Mouse (Mus musculus) cerebellum, adult 2 months (tissue): ENCODE data around the gene Hnrnpll. TPM values are rescaled to one million over a fixed set of nuclear protein-coding genes. Genes with fewer than 3 reads are reported as not detected.
"Not testable (repeated sequence)": the region's sequence is repeated elsewhere in the genome, so short reads cannot be mapped to it uniquely, and the experiment has no call there.

Source experiments
- DNase-seq, 2 experiments: peaks; one replicate each; pipeline ENCODE4 v3.0.0; 2021
- H3K27ac ChIP-seq: fragments of 200-500 bp; 2 replicates; pipeline ENCODE4 v1.5.1; 2012; ENCODE audit warnings: low read length, control low read depth, inconsistent platforms; ENCODE audit not compliant: insufficient read depth
- H3K27me3 ChIP-seq: fragments of 200-500 bp; 2 replicates; pipeline ENCODE4 v1.6.1; 2012; ENCODE audit warnings: inconsistent platforms, mild to moderate bottlenecking, low read length, moderate library complexity; ENCODE audit not compliant: control insufficient read depth, insufficient read depth
- H3K4me1 ChIP-seq: fragments of 200-500 bp; 2 replicates; pipeline ENCODE4 v1.6.1; 2011; ENCODE audit warnings: low read length; ENCODE audit not compliant: control insufficient read depth, insufficient read depth
- H3K4me3 ChIP-seq: fragments of 200-500 bp; replicated peaks from 2 replicates; pipeline ENCODE3; 2011; ENCODE audit warnings: mild to moderate bottlenecking, low read depth, low read length, control low read depth; ENCODE audit not compliant: insufficient read depth
- CTCF ChIP-seq: fragments of 200-500 bp; IDR thresholded peaks from 2 replicates; pipeline ENCODE4 v1.5.1; 2011; ENCODE audit warnings: low read depth, mild to moderate bottlenecking, control low read depth, low read length, moderate library complexity, borderline replicate concordance; ENCODE audit not compliant: insufficient read depth
- POLR2A ChIP-seq: fragments of 200-500 bp; IDR thresholded peaks from 2 replicates; pipeline ENCODE4 v1.6.1; 2011; ENCODE audit warnings: low read length, control low read depth, borderline replicate concordance; ENCODE audit not compliant: insufficient read depth
- WGBS: fragments of 180-500 bp; shearing (Covaris S2); methylation state at CpG from one replicate; pipeline ENCODE4 v1.1.7; 2018; 5-methylcytosine and 5-hydroxymethylcytosine counted together
- polyA plus RNA-seq: library from polyadenylated mRNA; depleted of rRNA; stranded (reverse); fragments of >200 nt; gene quantifications from 2 replicates; pipeline ENCODE4 v1.2.3, GENCODE M21; 2012

Hnrnpll gene
- polyA plus RNA-seq, 1 experiment = 49.2 TPM

DNA sequence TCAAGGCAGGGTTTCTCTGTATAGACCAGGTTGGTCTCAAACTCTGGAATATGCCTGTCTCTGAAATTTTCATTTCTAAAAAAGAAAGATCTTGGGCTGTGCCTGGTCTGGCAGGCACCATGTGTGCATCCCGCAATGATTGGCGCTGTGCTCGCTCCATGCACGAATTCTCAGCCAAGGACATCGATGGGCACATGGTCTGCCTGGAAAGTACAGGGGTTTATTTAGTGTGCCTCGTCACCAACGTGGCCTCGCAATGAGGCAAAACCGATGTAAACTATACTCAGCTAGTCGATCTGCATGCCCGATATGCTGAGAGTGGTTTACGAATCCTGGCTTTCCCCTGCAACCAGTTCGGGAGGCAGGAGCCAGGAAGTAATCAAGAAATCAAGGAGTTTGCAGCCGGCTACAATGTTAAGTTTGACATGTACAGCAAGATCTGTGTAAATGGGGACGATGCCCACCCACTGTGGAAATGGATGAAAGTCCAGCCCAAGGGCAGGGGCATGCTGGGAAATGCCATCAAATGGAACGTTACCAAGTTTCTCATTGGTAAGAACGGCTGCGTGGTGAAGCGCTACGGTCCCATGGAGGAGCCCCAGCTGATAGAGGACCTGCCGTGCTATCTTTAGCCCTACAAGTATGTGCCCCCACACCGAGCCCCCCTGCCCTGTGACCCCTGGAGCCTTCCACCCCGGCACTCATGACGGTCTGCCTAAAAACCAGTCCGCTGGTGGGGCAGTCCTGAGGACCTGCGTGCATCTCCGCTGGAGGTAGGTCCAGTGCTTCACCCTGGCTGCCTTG is 8.0 kb downstream of the Hnrnpll start:
- no peak for TF ChIP-seq POLR2A
- no peak for TF ChIP-seq CTCF
- 22% methylated on average over 27 of the region's 27 CpGs for whole genome bisulfite sequencing
- peaks cover 13% of the 10 kb centered on the region; the same call in 1 of the 2 replicates for H3K4me1 ChIP-seq
- no peaks in the 10 kb centered on the region; the same call in 1 of the 2 replicates for H3K27me3 ChIP-seq
- DNase-seq = peak; percentile 51 to 55
- no peak overlapping the region for H3K4me3 ChIP-seq
- no peak overlapping the region for H3K27ac ChIP-seq

DNA sequence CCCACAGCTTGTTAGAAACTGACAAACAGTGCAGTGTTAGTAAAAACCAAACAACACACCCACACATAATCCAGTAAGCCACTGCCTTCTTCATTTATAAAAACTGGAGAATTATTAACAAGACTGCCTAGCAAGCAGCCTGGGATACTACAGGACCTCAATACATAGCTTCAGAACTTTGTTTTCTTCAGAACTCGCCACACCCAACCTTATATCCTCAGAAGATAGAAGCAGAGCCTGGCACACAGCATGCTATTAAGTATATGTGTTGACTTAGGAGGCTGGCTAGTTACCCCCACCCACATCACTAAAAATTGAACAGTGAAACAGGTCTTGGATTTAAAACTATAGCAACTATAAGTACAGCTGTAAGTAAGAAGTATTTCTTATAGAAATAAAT is 10.5 kb downstream of the Hnrnpll start:
- no peak for TF ChIP-seq CTCF
- no peak for TF ChIP-seq POLR2A

DNA sequence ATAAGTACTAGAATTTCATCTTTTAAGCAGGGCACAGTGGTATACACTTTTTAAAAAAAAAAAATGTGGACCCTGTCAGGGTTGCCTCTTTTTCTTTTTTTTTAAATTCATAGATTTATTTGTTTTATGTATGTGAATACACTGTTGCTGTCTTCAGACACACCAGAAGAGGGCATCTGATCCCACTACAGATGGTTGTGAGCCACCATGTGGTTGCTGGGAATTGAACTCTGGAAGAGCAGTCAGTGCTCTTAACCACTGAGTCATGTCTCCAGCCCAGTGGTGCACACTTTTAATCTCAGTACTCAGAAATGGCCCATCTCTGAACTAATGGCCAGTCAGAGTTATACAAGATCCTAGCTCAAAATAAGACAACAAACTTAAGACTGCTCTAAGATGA is 12.8 kb downstream of the Hnrnpll start:
- not testable (repeated sequence) for H3K4me3 ChIP-seq, H3K27me3 ChIP-seq, H3K4me1 ChIP-seq, DNase-seq, H3K27ac ChIP-seq

More for the DNA sequence above, 10.5 kb downstream of the Hnrnpll start:
- peaks cover 9% of the 10 kb centered on the region; the same call in 1 of the 2 replicates for H3K4me1 ChIP-seq
- H3K27me3 ChIP-seq = no peaks in the 10 kb centered on the region; the same call in 1 of the 2 replicates
- no peak overlapping the region for H3K27ac ChIP-seq
- H3K4me3 ChIP-seq = no peak overlapping the region
- no peak for DNase-seq
- 85% methylated on average over 1 of the region's 1 CpGs for WGBS

DNA sequence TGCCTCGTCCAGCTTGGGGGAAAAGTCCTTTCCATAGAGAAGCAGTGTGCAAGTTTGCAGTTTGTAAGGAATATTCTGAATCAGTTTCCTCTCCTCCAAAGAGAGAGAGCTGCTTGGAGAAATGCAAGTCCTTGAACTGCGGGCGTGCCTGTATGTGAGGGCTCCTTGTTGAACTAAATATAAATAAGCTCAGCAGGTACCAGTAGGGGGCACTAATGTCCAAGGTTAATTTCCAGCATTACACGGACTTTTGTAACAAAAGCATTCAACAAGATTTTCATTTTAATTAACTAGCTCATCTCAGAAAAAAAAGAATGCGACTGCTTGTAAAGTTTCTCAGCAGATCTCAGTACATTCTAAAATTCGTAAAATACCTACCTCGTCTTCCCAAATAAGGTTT is 13.9 kb downstream of the Hnrnpll start:
- Histone ChIP-seq H3K27ac (no peak overlapping the region), H3K4me1 (no peaks in the 10 kb centered on the region), H3K4me3 (no peak overlapping the region), H3K27me3 (no peaks in the 10 kb centered on the region; the same call in 1 of the 2 replicates)
- DNase-seq = peak; percentile 37 to 64
- 47% methylated on average over 7 of the region's 7 CpGs for WGBS
- TF ChIP-seq CTCF (peak; percentile 54), POLR2A (no peak)

DNA sequence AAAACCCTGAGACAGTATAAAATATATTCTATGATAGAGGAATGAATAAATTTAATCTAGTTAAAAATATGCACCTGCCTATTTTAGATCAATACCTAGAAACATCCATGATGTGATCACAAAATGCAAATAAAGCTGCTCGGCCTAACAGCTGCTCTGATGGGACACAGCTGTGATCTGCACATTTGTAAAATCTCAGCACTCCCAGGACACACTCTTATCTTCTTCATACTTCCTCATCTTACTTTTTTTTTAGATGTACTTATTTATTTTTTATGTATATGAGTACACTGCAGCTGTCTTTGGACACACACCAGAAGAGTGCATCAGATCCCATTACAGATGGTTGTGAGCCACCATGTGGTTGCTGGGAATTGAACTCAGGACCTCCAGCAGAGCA is 20.4 kb downstream of the Hnrnpll start:
- no peak for DNase-seq
- H3K27ac ChIP-seq = no peak overlapping the region
- no peaks in the 10 kb centered on the region for H3K27me3 ChIP-seq
- 78% methylated on average over 1 of the region's 1 CpGs for WGBS
- no peak overlapping the region for H3K4me3 ChIP-seq
- TF ChIP-seq CTCF (no peak), POLR2A (no peak)
- no peaks in the 10 kb centered on the region for H3K4me1 ChIP-seq

DNA sequence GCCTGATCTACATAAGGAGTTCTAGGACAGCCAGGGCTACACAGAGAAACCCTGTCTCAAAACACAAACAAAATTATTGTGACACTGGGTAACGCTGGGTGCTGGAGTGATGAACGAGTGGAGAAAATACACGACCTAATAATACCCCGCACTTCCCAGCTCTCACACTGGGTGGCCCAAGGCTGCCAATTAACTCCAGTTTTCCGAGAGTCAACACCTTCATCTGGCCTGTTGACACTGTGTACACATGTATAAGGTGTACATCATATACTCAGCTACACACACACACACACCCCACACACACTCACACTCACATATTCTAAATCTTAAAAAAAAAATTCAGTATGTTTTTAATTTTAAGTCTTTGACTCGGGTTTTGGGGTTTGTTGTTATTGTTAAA is 33.5 kb downstream of the Hnrnpll start:
- no peaks in the 10 kb centered on the region for H3K4me1 ChIP-seq
- TF ChIP-seq CTCF = no peak
- TF ChIP-seq POLR2A = no peak
- DNase-seq = no peak
- no peaks in the 10 kb centered on the region for H3K27me3 ChIP-seq
- H3K4me3 ChIP-seq = no peak overlapping the region
- no peak overlapping the region for H3K27ac ChIP-seq
- WGBS = 71% methylated on average over 6 of the region's 6 CpGs

DNA sequence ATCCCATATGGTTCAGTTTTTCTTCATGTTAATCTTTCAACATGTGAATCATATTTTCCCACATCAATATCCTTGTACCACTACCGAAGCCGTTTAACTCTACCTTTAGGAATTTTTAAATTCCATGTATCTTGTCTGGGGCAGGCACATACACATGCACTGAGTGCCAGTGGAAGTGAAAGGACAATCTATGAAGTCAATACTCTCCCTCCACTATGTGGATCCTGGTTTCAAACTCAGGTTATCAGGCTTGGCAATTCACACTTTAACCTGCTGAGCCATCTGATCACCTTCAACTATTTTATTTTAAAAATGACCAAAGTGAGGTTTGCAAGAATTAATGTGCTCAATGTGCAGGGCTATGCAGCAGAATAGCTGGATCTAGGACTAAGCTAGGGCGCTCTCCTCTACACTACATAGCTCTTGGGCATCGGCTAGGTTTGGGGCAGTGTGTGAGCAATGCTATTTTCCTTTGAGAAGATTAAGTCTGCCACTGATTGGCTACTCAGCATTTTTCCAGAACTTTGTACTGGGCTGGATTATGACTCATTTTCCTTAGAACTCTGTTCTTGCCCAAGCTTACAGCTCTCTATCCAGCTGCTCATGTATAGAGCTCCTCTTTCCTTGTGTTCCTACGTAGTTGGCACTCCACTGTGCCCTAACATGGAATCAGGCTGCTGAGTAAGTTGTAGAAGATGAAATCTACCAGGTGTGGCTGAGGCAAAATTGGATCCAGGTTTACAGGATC is 35.8 kb downstream of the Hnrnpll start:
- H3K4me1 ChIP-seq = no peaks in the 10 kb centered on the region
- H3K4me3 ChIP-seq = no peak overlapping the region
- no peak overlapping the region for H3K27ac ChIP-seq
- WGBS = 94% methylated on average over 5 of the region's 5 CpGs
- TF ChIP-seq CTCF = no peak
- no peak for TF ChIP-seq POLR2A
- no peaks in the 10 kb centered on the region for H3K27me3 ChIP-seq
- DNase-seq = no peak

DNA sequence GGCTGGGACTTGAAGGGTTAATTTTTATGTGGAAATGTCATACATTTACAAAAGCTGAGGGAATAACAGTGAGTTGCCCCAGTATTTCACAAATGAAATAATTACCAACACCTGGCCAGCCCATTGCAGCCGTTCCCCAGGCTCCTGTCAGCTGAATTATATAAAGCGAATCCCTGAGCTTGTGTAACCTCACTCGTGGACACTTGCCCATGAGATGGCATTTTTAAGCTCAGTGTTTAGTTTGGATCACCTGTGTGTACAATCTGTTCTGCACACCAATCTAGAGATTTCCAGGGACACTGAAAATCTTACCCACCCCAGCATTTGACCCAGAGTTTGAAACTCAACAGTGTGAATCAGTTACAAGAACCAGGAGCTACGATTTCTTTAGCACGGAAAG is 40.0 kb downstream of the Hnrnpll start:
- peak in 1 of 2 experiments; percentile 49 for DNase-seq
- 35% methylated on average over 5 of the region's 5 CpGs for WGBS
- H3K27ac ChIP-seq = no peak overlapping the region

More for the DNA sequence above, 40.0 kb downstream of the Hnrnpll start:
- TF ChIP-seq CTCF = no peak
- TF ChIP-seq POLR2A = no peak
- H3K4me3 ChIP-seq = no peak overlapping the region
- H3K4me1 ChIP-seq = no peaks in the 10 kb centered on the region; the same call in 1 of the 2 replicates
- no peaks in the 10 kb centered on the region for H3K27me3 ChIP-seq
